Mouse (Mus musculus) heart, embryonic 15.5 days (tissue): Measurements from ENCODE around the gene Myo1e. TPM values are rescaled to one million over a fixed set of nuclear protein-coding genes. Genes with fewer than 3 reads are reported as not detected.
"Not testable (repeated sequence)": the region's sequence is repeated elsewhere in the genome, so short reads cannot be mapped to it uniquely, and the experiment has no call there.

ENCODE experiments used
- ATAC-seq: fragments of 200-750 bp; cut with Nextera tagmentation; replicated peaks from 2 replicates; pipeline ENCODE4 v1.8.0; 2017; ENCODE audit warnings: low read depth, moderate TSS enrichment; ENCODE audit not compliant: insufficient number of reproducible peaks, insufficient read depth, low FRiP score
- H3K27ac ChIP-seq: fragments of 300-500 bp; sonication (generic); 2 replicates; pipeline ENCODE4 v1.5.1; 2015; ENCODE audit warnings: mild to moderate bottlenecking, inconsistent platforms
- H3K27me3 ChIP-seq: fragments of 300-500 bp; sonication (generic); 2 replicates; pipeline ENCODE4 v1.6.1; 2015; ENCODE audit warnings: inconsistent platforms
- H3K36me3 ChIP-seq: fragments of 300-500 bp; sonication (generic); 2 replicates; pipeline ENCODE4 v1.6.1; 2015; ENCODE audit warnings: mild to moderate bottlenecking, inconsistent platforms
- H3K4me1 ChIP-seq: fragments of 300-500 bp; sonication (generic); replicated peaks from 2 replicates; pipeline ENCODE4 v1.6.1; 2015; ENCODE audit warnings: inconsistent platforms
- H3K4me2 ChIP-seq: fragments of 300-500 bp; sonication (generic); 2 replicates; pipeline ENCODE4 v1.6.1; 2015; ENCODE audit warnings: inconsistent platforms, mild to moderate bottlenecking, moderate library complexity
- H3K4me3 ChIP-seq: fragments of 300-500 bp; sonication (generic); 2 replicates; pipeline ENCODE4 v1.5.1; 2015; ENCODE audit warnings: mild to moderate bottlenecking, inconsistent platforms
- H3K9ac ChIP-seq: fragments of 300-500 bp; sonication (generic); 2 replicates; pipeline ENCODE4 v1.6.1; 2015; ENCODE audit warnings: mild to moderate bottlenecking, inconsistent platforms
- H3K9me3 ChIP-seq: fragments of 300-500 bp; sonication (generic); replicated peaks from 2 replicates; pipeline ENCODE4 v1.6.1; 2016; ENCODE audit warnings: inconsistent platforms
- WGBS: fragments of 180-500 bp; shearing (Covaris S2); methylation state at CpG from one replicate; pipeline ENCODE4 v1.1.7; 2015; ENCODE audit warnings: mixed read lengths; 5-methylcytosine and 5-hydroxymethylcytosine counted together
- polyA plus RNA-seq: library from polyadenylated mRNA; unstranded; fragments of >200 nt; fragmentation: Nextera tagmentation; extraction: Ambion mirVana; gene quantifications from 2 replicates; pipeline ENCODE4 v1.2.1, GENCODE M21; 2015

Myo1e gene
- polyA plus RNA-seq, 1 experiment from 2014 or later: 11.8 TPM

DNA sequence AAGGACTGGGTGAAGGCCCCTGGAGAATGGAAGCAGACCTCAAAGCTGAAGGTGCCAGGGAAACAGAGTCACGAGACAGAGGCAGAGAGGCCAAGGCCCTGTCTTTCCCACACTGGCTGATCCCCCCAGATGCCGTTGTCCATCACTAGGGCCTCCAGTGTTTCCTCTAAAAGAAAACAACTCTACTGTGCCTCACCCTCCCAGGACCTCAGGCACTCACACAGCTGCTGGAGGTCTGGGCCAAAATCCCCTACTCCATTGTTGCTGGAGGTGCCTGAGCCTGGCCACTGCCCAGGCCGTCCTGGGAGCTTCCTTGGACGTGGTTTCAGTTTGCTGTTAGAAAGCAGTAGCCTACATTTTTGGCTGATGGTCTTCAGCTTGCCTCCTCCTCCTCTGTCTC is 47.9 kb downstream of the Myo1e start:
- Histone ChIP-seq H3K4me1 (peaks cover 34% of the 10 kb centered on the region), H3K4me2 (no peak overlapping the region), H3K27ac (no peak overlapping the region), H3K9ac (no peak overlapping the region), H3K36me3 (no peaks in the 10 kb centered on the region), H3K4me3 (no peak overlapping the region), H3K27me3 (no peaks in the 10 kb centered on the region), H3K9me3 (no peaks in the 10 kb centered on the region)
- ATAC-seq: no peak
- WGBS: 84% methylated on average over 4 of the region's 4 CpGs

- H3K27ac ChIP-seq, ATAC-seq, H3K27me3 ChIP-seq, H3K4me3 ChIP-seq, H3K4me2 ChIP-seq, H3K9me3 ChIP-seq, H3K36me3 ChIP-seq, H3K9ac ChIP-seq: not testable (repeated sequence)
- 90% methylated on average over 7 of the region's 7 CpGs for WGBS
- H3K4me1 ChIP-seq: peaks cover 29% of the 10 kb centered on the region
Observed at GRCm38 (mm10) chr9:70256027-70256426, 48.9 kb downstream of the Myo1e start.

- 48% methylated on average over 13 of the region's 13 CpGs for WGBS
- no peak overlapping the region for H3K27ac ChIP-seq
- H3K36me3 ChIP-seq: no peaks in the 10 kb centered on the region
- no peak for ATAC-seq
- H3K4me1 ChIP-seq: peaks cover 37% of the 10 kb centered on the region
- H3K4me3 ChIP-seq: no peak overlapping the region
- no peak overlapping the region for H3K4me2 ChIP-seq
- no peaks in the 10 kb centered on the region for H3K9me3 ChIP-seq
- H3K9ac ChIP-seq: no peak overlapping the region
- no peaks in the 10 kb centered on the region for H3K27me3 ChIP-seq
Observed at GRCm38 (mm10) chr9:70257289-70258101, 50.3 kb downstream of the Myo1e start.

- H3K4me3 ChIP-seq: no peak overlapping the region
- H3K4me2 ChIP-seq: no peak overlapping the region
- H3K27ac ChIP-seq: peak overlapping the region; percentile 49
- H3K9ac ChIP-seq: no peak overlapping the region
- no peaks in the 10 kb centered on the region for H3K36me3 ChIP-seq
- peaks cover 50% of the 10 kb centered on the region for H3K4me1 ChIP-seq
- no peaks in the 10 kb centered on the region for H3K9me3 ChIP-seq
- H3K27me3 ChIP-seq: no peaks in the 10 kb centered on the region
- no peak for ATAC-seq
- WGBS: 69% methylated on average over 9 of the region's 9 CpGs
Observed at GRCm38 (mm10) chr9:70260324-70260841, 53.2 kb downstream of the Myo1e start.

- H3K9ac ChIP-seq: no peak overlapping the region
- no peaks in the 10 kb centered on the region for H3K27me3 ChIP-seq
- WGBS: 67% methylated on average over 5 of the region's 5 CpGs
- peaks cover 50% of the 10 kb centered on the region for H3K4me1 ChIP-seq
- no peaks in the 10 kb centered on the region for H3K9me3 ChIP-seq
- H3K4me3 ChIP-seq: no peak overlapping the region
- no peak overlapping the region for H3K4me2 ChIP-seq
- no peak for ATAC-seq
- no peaks in the 10 kb centered on the region for H3K36me3 ChIP-seq
- no peak overlapping the region for H3K27ac ChIP-seq
Observed at GRCm38 (mm10) chr9:70261646-70262045, 54.5 kb downstream of the Myo1e start.

DNA sequence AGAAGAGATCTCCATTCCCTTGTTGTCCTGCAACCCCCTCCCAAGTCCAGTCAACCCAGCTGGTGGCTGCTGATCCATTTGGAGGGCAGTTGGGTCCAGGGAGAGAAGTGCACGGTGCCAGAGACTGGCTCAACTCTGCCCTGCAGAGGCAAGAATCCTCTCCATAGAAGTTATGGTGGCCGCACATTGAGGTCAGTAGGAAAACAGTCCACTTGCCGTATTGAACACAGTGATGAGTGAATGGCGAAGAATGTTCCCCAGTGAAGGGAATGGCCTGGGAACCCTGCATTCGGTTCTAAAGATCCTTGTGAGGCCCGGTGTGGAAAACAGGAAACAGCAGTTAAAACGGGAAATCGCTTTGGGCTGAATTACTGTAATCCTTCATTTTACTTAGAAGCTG is 56.0 kb downstream of the Myo1e start:
- H3K9ac ChIP-seq: no peak overlapping the region
- 46% methylated on average over 8 of the region's 8 CpGs for WGBS
- no peak for ATAC-seq
- H3K27me3 ChIP-seq: no peaks in the 10 kb centered on the region
- H3K4me3 ChIP-seq: no peak overlapping the region
- H3K4me1 ChIP-seq: peaks cover 38% of the 10 kb centered on the region
- H3K36me3 ChIP-seq: no peaks in the 10 kb centered on the region
- H3K9me3 ChIP-seq: no peaks in the 10 kb centered on the region
- H3K27ac ChIP-seq: peak overlapping the region; percentile 72
- H3K4me2 ChIP-seq: peak overlapping the region; percentile 54

GRCm38 (mm10) chr9:70263735-70264134 is 56.6 kb downstream of the Myo1e start:
- Histone ChIP-seq H3K36me3 (no peaks in the 10 kb centered on the region), H3K4me2 (peak overlapping the region; percentile 54), H3K9me3 (no peaks in the 10 kb centered on the region), H3K27me3 (no peaks in the 10 kb centered on the region), H3K4me1 (peaks cover 35% of the 10 kb centered on the region), H3K27ac (peak overlapping the region; percentile 72), H3K9ac (no peak overlapping the region), H3K4me3 (peak overlapping the region; percentile 12; the same call in 1 of the 2 replicates)
- 0 out of 2 replicates have a peak, but pooled peaks have one; percentile 27 for ATAC-seq
- WGBS: 20% methylated on average over 7 of the region's 7 CpGs

DNA sequence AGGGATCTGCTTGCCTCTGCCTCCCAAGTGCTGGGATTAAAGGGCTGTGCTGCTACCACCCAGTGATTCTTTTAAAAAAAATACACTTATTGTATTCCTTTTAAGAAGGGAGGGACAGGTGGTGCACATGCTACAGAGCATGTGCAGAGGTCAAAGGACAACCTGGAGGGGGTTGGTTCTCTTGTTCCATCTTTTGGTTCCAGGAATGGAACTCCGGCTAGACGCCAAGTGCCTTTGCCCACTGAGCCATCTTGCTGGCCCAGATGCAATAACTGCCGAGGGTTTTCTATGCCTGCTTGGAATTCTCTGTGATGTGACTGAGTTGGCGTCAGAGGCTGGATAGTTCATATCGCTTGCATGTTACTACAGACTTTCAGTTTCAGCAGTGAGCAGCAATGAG is 58.4 kb downstream of the Myo1e start:
- Histone ChIP-seq H3K4me1 (peaks cover 25% of the 10 kb centered on the region), H3K9me3 (no peaks in the 10 kb centered on the region), H3K27ac (no peak overlapping the region), H3K4me3 (no peak overlapping the region), H3K27me3 (no peaks in the 10 kb centered on the region), H3K4me2 (no peak overlapping the region), H3K36me3 (no peaks in the 10 kb centered on the region), H3K9ac (no peak overlapping the region)
- ATAC-seq: no peak
- 81% methylated on average over 5 of the region's 5 CpGs for WGBS

GRCm38 (mm10) chr9:70266186-70266585 is 59.0 kb downstream of the Myo1e start:
- no peak for ATAC-seq
- Histone ChIP-seq H3K9me3 (no peaks in the 10 kb centered on the region), H3K4me1 (peaks cover 25% of the 10 kb centered on the region), H3K4me3 (no peak overlapping the region), H3K9ac (no peak overlapping the region), H3K36me3 (no peaks in the 10 kb centered on the region), H3K27ac (no peak overlapping the region), H3K27me3 (no peaks in the 10 kb centered on the region), H3K4me2 (no peak overlapping the region)
- 93% methylated on average over 2 of the region's 2 CpGs for WGBS

- ATAC-seq: no peak
- Histone ChIP-seq H3K4me3 (no peak overlapping the region), H3K4me1 (peaks cover 17% of the 10 kb centered on the region), H3K27me3 (no peaks in the 10 kb centered on the region), H3K9ac (no peak overlapping the region), H3K36me3 (no peaks in the 10 kb centered on the region), H3K4me2 (no peak overlapping the region), H3K9me3 (no peaks in the 10 kb centered on the region), H3K27ac (no peak overlapping the region)
- 91% methylated on average over 5 of the region's 5 CpGs for WGBS
Observed at GRCm38 (mm10) chr9:70267108-70267507, 60.0 kb downstream of the Myo1e start.

- no peak overlapping the region for H3K4me3 ChIP-seq
- H3K4me1 ChIP-seq: peaks cover 4% of the 10 kb centered on the region
- H3K27me3 ChIP-seq: no peaks in the 10 kb centered on the region
- WGBS: 68% methylated on average over 10 of the region's 10 CpGs
- H3K27ac ChIP-seq: no peak overlapping the region
- no peak overlapping the region for H3K9ac ChIP-seq
- no peak for ATAC-seq
- no peaks in the 10 kb centered on the region for H3K9me3 ChIP-seq
- no peaks in the 10 kb centered on the region for H3K36me3 ChIP-seq
- H3K4me2 ChIP-seq: no peak overlapping the region
Observed at GRCm38 (mm10) chr9:70269349-70269748, 62.2 kb downstream of the Myo1e start.

GRCm38 (mm10) chr9:70270468-70270867 is 63.3 kb downstream of the Myo1e start:
- ATAC-seq: no peak
- Histone ChIP-seq H3K9ac (no peak overlapping the region), H3K36me3 (no peaks in the 10 kb centered on the region), H3K9me3 (no peaks in the 10 kb centered on the region), H3K4me1 (no peaks in the 10 kb centered on the region; the same call in 1 of the 2 replicates), H3K4me3 (no peak overlapping the region), H3K27ac (no peak overlapping the region), H3K4me2 (no peak overlapping the region), H3K27me3 (no peaks in the 10 kb centered on the region)
- WGBS: 96% methylated on average over 4 of the region's 4 CpGs
